Mouse (Mus musculus): Measurements from ENCODE around the gene Opa3.
A peak's percentile ranks its signal among the peaks of the same experiment; 100 is the strongest.

Opa3 gene

DNA sequence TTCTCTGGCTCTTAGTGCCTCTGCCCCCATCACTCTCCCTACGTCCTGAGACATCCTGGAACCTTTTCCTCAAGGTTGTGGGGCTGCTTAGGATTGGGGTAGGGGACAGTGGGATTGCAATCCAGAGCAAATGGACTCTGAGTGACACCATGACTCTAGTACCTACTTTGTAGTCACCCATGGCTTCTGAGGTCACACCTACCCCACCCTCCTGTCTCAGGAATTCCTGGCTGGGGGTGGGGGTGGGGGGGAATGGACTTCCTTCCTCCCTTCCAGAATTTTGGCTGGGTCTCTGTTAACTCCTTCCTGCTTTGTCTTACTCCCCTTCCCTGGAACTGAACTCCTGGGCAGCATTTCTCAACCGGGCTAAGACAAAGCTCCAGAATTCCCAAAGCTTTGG, 14.7 kb upstream of the Opa3 start:
- no peak for ATAC-seq (ENCODE audit: insufficient number of reproducible peaks, low FRiP score, low TSS enrichment)

DNA sequence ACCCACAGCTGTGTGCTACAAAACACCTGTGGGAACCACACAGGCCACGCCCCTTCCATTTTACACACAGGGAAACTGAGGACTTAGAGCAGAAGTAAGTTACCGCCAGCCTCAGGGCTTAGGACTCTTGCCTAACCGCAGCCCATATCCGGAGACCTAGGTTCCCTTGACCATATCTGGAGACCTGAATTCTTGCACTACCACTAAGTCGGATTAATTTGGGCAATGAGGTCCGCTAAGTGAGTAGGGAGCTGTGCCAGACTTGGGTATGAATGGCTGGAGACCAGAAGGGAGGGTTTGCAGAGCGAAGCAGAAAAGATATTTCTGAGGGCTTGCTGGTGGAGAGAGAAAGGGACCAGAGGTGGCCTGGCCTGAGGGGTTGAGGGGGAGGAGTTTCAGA, 13.8 kb upstream of the Opa3 start:
- ATAC-seq (ENCODE audit: insufficient number of reproducible peaks, low FRiP score, low TSS enrichment) = no peak

DNA sequence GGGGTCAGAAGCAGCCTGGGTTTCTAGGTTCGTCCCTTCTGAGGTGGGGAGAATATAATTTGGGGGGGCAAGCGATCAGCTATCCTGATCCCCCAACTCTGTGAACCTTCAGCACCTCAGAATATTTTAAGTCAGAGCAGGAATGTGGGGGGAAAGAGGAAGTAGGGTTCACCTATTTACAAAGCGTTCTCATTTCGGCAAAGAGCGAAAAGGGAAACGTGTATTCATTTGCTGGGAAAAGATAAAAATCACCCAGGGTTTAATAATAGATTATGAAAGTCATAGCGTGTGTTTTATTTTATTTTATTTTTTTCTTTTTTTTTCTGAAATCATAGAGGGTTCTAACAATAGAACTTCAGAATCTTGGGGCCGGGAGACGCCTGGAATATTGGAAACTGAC, 13.2 kb upstream of the Opa3 start:
- ATAC-seq (ENCODE audit: insufficient number of reproducible peaks, low FRiP score, low TSS enrichment) = no peak

DNA sequence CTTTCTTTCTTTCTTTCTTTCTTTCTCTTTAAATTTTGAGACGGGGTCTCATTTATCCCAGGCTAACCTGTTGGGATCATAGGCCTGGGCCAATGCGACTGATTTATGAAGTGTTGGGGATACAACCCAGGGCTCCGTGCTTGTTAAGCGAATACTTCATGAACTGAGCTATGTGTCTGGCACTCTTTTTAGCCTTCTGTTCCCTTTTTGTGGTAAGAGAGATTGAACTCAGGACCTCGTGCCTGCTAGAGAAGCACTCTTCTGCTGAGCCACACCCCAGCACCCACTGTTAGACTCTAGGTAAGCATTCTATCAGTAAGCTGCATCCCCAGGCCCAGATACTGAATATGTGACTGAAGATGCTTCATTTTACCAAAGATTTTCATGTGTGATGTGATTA, 10.6 kb upstream of the Opa3 start:
- ATAC-seq (ENCODE audit: insufficient number of reproducible peaks, low FRiP score, low TSS enrichment) = no peak

DNA sequence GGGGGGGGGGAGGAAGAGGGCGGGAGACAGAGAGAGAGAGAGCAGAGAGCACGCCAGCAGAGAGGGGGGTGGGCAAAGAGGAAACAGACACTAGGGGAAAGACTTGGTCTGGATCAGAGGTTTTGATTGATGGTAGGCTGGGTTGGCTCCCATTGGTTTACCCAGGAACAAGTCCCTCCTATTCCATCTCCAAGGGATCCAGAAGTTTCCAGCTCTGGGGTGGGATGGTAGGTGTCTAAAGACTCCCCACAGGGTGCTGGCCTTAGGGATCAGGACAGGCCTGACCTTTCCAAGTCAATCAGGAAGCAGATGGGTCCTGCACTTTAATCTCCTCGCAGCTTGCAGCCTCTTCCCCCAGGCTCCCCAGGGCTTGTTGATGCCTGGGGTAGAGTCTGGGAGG, 10.2 kb upstream of the Opa3 start:
- no peak for ATAC-seq (ENCODE audit: insufficient number of reproducible peaks, low FRiP score, low TSS enrichment)

DNA sequence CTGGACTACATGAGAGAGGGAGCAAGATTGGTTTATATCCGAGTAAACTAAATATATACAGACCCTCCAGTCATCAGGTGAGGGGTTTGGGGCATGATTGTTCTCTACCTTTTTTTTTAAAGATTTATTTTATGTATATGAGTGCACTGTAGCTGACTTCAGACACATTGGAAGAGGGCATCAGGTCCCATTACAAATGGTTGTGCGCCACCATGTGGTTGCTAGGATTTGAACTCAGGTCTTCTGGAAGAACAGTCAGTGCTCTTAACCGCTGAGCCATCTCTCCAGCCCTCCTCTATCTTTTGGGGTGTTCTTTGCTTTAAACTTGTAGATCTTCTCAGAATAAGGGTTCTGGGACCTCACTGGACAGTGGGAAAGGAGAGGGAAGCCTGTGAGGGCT, 8.1 kb upstream of the Opa3 start:
- no peak for ATAC-seq (ENCODE audit: insufficient number of reproducible peaks, low FRiP score, low TSS enrichment)

DNA sequence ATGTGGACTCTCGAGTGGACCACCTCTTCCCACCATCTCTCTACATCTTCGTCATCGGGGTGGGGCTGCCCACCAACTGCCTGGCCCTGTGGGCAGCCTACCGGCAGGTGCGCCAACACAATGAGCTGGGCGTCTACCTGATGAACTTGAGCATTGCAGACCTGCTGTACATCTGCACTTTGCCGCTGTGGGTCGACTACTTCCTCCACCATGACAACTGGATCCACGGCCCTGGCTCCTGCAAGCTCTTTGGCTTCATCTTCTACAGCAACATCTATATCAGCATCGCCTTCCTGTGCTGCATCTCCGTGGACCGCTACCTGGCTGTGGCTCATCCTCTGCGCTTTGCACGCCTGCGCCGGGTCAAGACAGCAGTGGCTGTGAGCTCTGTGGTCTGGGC, 5.9 kb upstream of the Opa3 start:
- no peak for ATAC-seq (ENCODE audit: insufficient number of reproducible peaks, low FRiP score, low TSS enrichment)

DNA sequence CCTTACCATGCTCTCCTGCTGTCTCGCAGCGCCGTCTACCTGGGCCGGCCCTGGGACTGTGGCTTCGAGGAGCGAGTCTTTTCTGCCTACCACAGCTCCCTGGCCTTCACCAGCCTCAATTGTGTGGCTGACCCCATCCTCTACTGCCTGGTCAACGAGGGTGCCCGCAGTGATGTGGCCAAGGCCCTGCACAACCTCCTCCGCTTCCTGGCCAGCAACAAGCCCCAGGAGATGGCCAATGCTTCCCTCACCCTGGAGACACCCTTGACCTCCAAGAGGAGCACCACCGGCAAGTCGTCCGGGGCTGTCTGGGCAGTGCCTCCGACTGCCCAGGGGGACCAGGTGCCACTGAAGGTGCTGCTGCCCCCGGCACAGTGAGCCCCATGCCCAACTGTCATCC, 5.3 kb upstream of the Opa3 start:
- ATAC-seq (ENCODE audit: insufficient number of reproducible peaks, low FRiP score, low TSS enrichment) = no peak

DNA sequence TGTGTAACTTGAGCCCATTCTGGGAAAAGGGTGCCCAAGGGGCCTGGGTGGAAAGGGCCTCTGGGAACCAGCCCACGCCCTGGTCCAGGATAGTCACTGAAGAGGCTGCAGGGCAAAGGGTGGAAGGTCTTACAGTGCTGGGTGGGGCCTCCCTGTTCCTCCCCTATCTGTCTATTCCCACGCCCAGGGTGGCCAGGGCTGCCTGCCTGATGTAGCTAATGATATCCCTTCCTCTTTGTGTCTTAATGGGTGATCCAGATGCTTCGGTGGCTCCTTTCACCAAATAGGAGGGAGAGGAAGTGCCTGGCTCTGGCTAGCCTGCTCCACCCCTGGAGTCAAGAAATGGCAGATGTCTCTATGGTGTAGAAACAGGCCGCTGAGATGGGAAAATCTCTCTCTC, 3.2 kb upstream of the Opa3 start:
- no peak for ATAC-seq (ENCODE audit: insufficient number of reproducible peaks, low FRiP score, low TSS enrichment)

DNA sequence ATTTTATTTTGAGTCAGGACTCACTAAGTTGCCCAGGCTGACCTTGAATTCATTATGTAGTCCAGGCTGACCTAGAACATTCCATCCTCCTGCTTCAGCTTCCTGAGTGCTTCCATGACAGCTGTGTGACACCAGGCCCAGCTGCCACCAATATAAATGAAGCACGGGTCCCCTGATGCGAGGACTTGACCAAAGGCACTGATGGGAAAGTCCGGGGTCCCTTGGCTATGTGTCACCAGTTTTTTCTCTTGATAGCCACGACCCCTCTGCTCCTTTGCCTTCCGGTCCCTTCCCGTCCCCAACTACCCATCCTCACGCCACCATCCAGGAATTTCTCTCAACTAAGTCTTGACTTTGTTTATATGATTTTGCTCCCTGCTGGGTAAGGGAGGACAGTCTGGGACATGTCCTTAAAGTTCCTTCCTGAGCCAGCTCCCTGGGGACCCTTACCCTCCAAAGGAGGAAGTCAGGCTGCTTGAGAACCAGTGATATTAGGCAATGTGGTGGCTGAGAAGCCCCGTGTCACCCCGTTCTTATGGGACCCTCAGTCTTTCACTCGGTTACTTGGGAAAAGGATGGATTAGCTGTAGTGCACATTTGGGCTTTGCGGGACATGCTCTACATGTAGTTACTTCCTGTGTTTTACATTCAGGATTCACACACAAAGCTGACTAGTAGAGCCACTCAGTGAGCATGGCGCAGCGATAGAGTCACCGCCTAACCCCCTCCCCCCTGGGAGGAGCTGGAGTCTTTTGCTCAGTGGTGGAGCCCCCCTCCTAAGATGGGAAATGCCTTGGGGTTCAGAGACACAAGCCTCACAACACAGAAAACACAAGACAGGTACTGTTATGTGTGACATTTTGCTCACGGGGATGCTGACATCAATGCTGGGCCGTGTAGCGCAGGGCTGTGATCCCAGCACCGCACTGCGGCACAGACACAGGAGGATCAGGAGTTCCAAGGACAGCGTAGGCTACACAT, 1.0 kb upstream of the Opa3 start:
- ATAC-seq (ENCODE audit: insufficient number of reproducible peaks, low FRiP score, low TSS enrichment) = peak; percentile 12; the same call in 1 of the 2 replicates

DNA sequence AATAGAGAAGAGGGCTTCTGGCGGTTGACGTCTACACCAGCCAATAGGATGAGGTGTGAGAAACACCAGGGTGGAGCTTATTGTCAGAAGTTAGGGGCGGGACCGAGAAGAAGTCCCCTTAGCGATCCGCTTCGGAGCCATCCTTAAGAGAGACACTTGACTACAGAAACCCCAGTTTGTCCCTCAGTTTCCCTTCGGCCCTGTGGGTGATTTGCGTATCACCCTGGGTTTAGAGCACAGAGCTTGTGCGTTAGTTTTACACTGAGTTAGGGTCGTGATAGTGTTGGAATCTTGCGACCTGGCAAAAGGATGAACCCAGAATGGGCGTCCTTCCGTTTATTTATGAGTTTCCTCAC, 637 bp downstream of the Opa3 start:
- ATAC-seq (ENCODE audit: insufficient number of reproducible peaks, low FRiP score, low TSS enrichment) = no peak

DNA sequence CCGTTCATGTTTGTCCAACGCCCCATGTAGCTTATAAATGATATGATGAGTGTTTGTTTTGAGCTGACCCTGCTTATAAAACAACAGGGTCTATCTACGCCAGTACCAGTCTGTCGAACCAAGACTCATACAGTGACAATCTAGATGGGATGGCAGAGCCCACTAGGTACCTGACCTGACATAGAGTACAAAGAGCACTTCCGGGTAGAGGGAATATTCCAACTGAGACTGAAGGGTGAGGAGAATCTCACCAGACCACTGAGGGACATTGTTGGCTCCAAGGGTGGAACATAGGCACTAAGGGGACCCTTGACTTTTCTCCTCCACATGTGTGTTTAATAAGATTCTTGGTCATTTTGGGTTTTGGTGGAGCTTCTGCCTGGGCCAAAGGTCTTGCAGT, 1.3 kb downstream of the Opa3 start:
- ATAC-seq (ENCODE audit: insufficient number of reproducible peaks, low FRiP score, low TSS enrichment) = no peak

DNA sequence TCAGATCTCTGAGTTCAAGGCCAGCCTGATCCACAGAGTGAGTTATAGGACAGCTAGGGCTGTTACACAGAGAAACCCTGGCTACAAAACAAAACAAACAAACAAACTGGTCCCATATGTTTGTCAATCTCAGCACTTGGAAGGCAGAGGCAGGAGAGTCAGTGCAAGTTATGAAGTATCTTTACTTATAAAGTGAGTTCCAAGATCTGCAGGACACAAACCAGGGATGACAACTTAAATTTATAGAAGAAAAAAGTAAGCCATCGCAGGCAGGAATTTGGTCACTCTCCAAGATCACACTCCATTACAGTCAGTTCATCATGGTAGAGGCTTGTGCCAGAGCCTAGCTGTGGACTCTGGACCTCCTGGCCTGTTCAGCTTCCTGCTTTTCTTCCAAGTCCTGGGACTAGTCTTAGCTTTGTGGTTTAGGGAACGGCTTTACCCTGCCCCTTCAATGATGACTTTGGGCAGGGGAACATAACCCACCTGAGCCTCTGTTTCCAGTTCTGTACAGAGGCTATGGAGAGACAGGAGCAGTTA, 2.0 kb downstream of the Opa3 start:
- no peak for ATAC-seq (ENCODE audit: insufficient number of reproducible peaks, low FRiP score, low TSS enrichment)

DNA sequence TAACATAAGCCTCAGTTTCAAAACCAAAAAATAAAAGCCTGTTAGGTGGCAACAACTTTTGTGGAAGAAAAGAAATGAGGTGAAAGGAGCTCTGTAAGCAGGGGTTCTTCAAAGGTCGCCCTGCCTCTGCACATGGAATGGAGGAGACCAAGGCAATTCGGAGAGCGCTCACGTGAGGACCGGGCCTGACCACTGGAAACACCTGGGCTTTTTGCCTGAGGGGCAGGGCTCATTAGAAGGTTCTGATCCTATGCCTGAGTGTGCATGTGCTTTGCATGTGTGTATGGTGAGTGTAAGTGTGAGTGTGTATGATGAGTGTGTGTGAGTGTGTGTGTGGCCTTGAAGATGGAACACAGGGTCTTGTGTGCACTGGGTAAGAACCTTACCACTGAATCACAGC, 2.8 kb downstream of the Opa3 start:
- no peak for ATAC-seq (ENCODE audit: insufficient number of reproducible peaks, low FRiP score, low TSS enrichment)

DNA sequence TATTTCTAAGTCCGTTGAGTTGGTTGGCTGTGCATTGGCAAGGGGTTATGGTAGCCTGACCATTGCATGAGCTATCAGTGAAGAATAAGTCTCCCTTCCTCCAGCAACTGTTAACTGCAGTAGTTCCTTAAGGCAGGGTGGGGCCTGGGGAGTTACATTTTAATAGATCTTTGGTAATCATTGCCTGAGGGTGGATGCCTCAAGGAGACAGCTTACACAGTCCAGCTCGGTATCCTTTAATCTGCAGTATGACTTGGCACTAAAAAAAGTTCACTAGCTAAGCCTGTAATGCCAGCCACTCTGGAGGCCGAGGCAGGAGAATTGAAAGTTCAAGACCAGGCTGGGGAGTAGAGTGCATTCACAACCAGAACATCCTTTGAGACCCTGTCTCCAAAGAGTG, 3.7 kb downstream of the Opa3 start:
- no peak for ATAC-seq (ENCODE audit: insufficient number of reproducible peaks, low FRiP score, low TSS enrichment)

DNA sequence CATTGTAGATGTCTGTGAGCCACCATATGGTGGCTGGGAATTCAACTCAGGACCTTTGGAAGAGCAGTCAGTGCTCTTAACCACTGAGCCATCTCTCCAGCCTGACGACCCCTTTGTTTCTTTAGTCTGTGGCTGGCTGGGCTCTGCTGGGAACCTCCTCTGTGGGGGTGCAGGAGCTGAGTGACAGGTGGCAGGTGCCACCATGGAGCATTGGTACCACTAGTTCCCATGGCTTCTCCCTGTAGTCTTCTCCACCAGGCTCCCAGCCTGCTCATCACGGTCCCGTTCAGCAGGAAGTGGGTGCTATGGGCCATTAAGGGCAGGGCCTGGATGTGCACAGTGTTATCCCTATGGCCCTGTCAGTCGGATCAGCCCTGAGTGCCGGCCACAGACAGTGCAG, 6.5 kb downstream of the Opa3 start:
- ATAC-seq (ENCODE audit: insufficient number of reproducible peaks, low FRiP score, low TSS enrichment) = no peak

DNA sequence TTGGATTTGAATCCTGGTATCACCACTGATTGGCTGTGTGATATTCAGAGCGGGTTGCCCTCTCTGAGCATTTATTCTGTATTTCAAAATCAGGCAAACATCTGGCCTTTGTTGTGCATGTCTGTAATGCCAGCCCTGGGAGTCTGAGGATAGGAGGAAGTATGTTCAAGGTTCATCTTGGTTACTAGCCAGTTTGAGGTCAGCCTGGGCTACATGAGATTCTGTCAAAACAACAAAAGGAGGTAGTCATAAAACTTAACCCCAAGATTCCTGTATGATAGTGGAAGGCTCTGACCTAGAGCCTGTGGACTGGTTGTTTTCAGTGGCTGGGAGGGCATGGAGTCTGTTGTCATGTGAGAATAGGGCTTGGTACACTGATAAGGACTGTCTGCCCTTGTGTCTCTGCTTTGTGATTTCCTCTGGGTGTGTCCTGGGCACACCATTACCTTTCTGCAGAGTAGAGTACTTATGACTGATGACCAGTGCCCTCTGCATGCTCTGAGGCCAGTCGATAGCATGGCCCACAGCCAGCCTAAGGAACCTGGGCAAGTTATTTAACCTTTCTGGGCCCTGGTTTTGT, 7.0 kb downstream of the Opa3 start:
- ATAC-seq (ENCODE audit: insufficient number of reproducible peaks, low FRiP score, low TSS enrichment) = no peak

DNA sequence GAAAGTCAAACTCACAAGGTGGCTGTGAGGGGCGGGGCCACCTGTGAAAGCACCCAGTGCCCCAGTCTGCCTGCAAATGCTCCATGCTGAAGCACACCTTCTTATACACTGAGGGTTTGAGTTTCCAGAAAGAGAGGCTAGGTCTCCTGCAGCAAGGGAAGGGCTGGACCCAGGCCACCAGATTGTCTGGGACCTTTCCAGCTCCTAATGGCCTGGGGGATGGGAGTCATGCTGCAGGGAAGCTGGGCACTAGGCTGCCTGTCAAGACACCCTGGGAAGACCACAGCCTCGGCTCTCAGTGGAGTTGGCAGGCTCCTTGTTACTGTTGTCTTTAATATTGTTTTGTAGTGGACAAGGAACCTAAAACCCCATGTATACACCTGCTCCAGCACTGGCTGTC, 8.3 kb downstream of the Opa3 start:
- no peak for ATAC-seq (ENCODE audit: insufficient number of reproducible peaks, low FRiP score, low TSS enrichment)

DNA sequence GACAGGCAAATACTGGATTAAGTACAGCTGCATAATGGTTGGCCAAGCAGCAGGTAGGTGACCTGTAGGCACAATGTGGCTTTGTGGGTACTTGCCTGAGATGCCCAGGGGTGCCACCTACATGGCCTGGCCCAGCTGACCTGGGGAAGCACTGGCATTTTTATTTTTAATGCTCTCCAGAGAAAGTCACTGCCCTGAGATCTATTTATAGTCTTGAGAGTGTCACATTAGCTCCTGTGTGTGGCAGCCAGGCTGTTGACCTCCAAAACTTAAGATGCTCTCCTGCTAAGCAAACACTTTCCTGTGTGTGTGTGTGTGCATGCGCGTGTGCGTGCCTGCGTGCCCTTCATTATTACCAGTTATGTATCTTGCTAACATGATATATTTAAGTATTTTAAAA, 10.2 kb downstream of the Opa3 start:
- ATAC-seq (ENCODE audit: insufficient number of reproducible peaks, low FRiP score, low TSS enrichment) = no peak

DNA sequence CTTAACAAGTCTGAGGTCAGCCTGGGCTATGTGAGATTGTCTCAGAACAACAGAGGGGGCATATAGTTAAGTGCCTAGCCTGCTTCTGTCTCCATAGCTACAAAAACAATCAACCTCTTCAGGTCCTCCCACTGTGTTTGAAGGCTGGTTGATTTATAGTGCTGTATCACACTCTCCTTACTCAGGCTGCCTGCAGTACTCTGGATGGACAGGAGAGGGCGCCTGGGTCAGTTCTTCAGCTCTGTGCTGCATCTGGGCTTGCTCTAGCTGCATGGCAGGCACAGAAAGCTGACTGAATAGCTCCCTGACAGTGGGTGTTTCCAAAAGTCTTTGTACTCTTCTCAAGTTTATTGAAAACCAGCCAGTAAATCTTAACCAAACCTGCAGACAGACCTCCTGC, 11.3 kb downstream of the Opa3 start:
- peak; percentile 75 for ATAC-seq (ENCODE audit: insufficient number of reproducible peaks, low FRiP score, low TSS enrichment)

DNA sequence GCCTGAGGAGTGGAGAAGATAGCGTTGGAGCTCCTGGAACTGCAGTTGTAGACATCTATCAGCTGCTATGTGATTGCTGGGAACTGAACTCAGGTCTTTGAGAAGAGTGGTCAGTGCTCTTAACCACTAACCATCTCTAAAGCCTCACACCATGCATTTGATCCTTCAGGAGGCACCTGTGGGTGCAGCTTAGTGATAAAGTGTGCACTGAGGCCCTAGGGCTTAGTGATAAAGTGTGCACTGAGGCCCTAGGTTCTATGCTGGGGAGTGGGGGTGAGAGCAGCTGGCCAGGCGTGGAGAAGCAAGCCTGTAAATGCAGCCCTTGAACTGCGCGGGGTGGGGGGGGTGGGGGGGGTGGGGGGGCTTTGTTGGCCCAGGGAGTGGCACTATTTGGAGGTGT, 11.9 kb downstream of the Opa3 start:
- ATAC-seq (ENCODE audit: insufficient number of reproducible peaks, low FRiP score, low TSS enrichment) = no peak

DNA sequence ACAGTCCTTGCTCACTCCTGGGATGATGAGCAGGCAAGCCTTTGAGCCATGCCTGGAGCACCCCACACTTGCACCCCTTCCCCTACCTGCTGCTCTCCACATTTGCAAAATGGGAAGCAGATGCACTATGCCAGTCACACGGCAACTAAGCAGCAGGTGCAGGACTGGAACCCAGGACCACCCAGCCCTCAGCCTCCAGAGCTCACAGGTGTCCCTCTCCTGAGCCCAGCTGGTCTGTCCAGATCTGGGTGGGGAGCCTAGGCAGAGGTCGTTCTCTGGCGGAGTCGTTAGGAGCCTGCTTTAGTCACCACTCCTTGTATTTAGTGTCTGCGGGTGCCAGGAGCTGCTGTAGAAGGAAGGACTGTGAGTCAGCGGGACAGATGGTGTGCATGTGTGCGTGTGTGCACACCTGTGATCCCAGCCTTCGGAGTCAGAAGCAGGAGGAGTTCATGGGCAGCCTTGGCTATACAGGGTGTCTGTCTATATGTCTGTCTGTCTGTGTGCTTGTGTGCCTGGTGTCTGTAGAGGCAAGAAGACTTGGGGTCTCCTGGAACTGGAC, 12.8 kb downstream of the Opa3 start:
- ATAC-seq (ENCODE audit: insufficient number of reproducible peaks, low FRiP score, low TSS enrichment) = no peak

All from cerebellum, adult (tissue).